Mouse (Mus musculus) intestine, embryonic 15.5 days (tissue): ENCODE results near the gene E330017A01Rik. TPM values are rescaled to one million over a fixed set of nuclear protein-coding genes. Genes with fewer than 3 reads are reported as not detected.
"Not testable (repeated sequence)": the region's sequence is repeated elsewhere in the genome, so short reads cannot be mapped to it uniquely, and the experiment has no call there.

Experiments used
- ATAC-seq: fragments of 200-750 bp; cut with Nextera tagmentation; 2 replicates; pipeline ENCODE4 v1.8.0; 2017; ENCODE audit warnings: moderate TSS enrichment, moderate library complexity
- H3K27ac ChIP-seq: fragments of 300-500 bp; sonication (generic); 2 replicates; pipeline ENCODE4 v1.5.1; 2015; ENCODE audit warnings: mild to moderate bottlenecking, inconsistent platforms
- H3K27me3 ChIP-seq: fragments of 300-500 bp; sonication (generic); replicated peaks from 2 replicates; pipeline ENCODE4 v1.6.1; 2015; ENCODE audit warnings: inconsistent platforms
- H3K36me3 ChIP-seq: fragments of 300-500 bp; sonication (generic); 2 replicates; pipeline ENCODE4 v1.6.1; 2015; ENCODE audit warnings: inconsistent platforms
- H3K4me1 ChIP-seq: fragments of 300-500 bp; sonication (generic); replicated peaks from 2 replicates; pipeline ENCODE4 v1.6.1; 2015; ENCODE audit warnings: inconsistent platforms
- H3K4me2 ChIP-seq: fragments of 300-500 bp; sonication (generic); replicated peaks from 2 replicates; pipeline ENCODE4 v1.6.1; 2015; ENCODE audit warnings: mild to moderate bottlenecking, inconsistent platforms
- H3K4me3 ChIP-seq: fragments of 300-500 bp; sonication (generic); replicated peaks from 2 replicates; pipeline ENCODE4 v1.5.1; 2015; ENCODE audit warnings: inconsistent platforms
- H3K9ac ChIP-seq: fragments of 300-500 bp; sonication (generic); 2 replicates; pipeline ENCODE4 v1.6.1; 2015; ENCODE audit warnings: inconsistent platforms
- H3K9me3 ChIP-seq: fragments of 300-500 bp; sonication (generic); 2 replicates; pipeline ENCODE4 v1.6.1; 2016; ENCODE audit warnings: inconsistent platforms
- WGBS: fragments of 180-500 bp; shearing (Covaris S2); methylation state at CpG from one replicate; pipeline ENCODE4 v1.1.7; 2015; 5-methylcytosine and 5-hydroxymethylcytosine counted together
- polyA plus RNA-seq: library from polyadenylated mRNA; unstranded; fragments of >200 nt; fragmentation: Nextera tagmentation; extraction: Ambion mirVana; gene quantifications from 2 replicates; pipeline ENCODE4 v1.2.1, GENCODE M21; 2015

The E330017A01Rik gene
- polyA plus RNA-seq, 1 experiment from 2014 or later: not detected

- no peak overlapping the region for H3K4me3 ChIP-seq
- H3K4me2 ChIP-seq: no peak overlapping the region
- no peak overlapping the region for H3K9ac ChIP-seq
- H3K4me1 ChIP-seq: no peaks in the 10 kb centered on the region
- no peak for ATAC-seq
- H3K9me3 ChIP-seq: no peaks in the 10 kb centered on the region
- H3K27me3 ChIP-seq: no peaks in the 10 kb centered on the region
- H3K36me3 ChIP-seq: 0 out of 2 replicates have a peak, but pooled peaks cover 3% of the 10 kb centered on the region
- no peak overlapping the region for H3K27ac ChIP-seq
- 82% methylated on average over 13 of the region's 13 CpGs for WGBS
These were observed 33.9 kb upstream of the E330017A01Rik start for GRCm38 (mm10) chr16:58672396-58672795.

- ATAC-seq: no peak
- Histone ChIP-seq H3K27me3 (no peaks in the 10 kb centered on the region), H3K4me3 (peak overlapping the region; percentile 71), H3K4me2 (peak overlapping the region; percentile 80), H3K9me3 (no peaks in the 10 kb centered on the region), H3K9ac (peak overlapping the region; percentile 79; the same call in 1 of the 2 replicates), H3K36me3 (0 out of 2 replicates have a peak, but pooled peaks cover 3% of the 10 kb centered on the region), H3K27ac (no peak overlapping the region), H3K4me1 (no peaks in the 10 kb centered on the region)
- WGBS: 77% methylated on average over 7 of the region's 8 CpGs
These were observed 32.9 kb upstream of the E330017A01Rik start for GRCm38 (mm10) chr16:58671212-58671985.

- peak overlapping the region; percentile 71 for H3K4me3 ChIP-seq
- H3K27me3 ChIP-seq: no peaks in the 10 kb centered on the region
- H3K36me3 ChIP-seq: no peaks in the 10 kb centered on the region
- no peaks in the 10 kb centered on the region for H3K9me3 ChIP-seq
- H3K9ac ChIP-seq: peak overlapping the region; percentile 79
- under 1% methylated on average over 25 of the region's 25 CpGs for WGBS
- H3K4me1 ChIP-seq: no peaks in the 10 kb centered on the region
- peak overlapping the region; percentile 86 for H3K27ac ChIP-seq
- peak overlapping the region; percentile 80 for H3K4me2 ChIP-seq
- peak; percentile 41 for ATAC-seq
These were observed 32.1 kb upstream of the E330017A01Rik start for GRCm38 (mm10) chr16:58670643-58671042.

- Histone ChIP-seq H3K36me3 (no peaks in the 10 kb centered on the region), H3K4me1 (no peaks in the 10 kb centered on the region), H3K4me3 (peak within 1 kb of the TSS; percentile 71), H3K27me3 (no peaks in the 10 kb centered on the region), H3K9ac (peak within 1 kb of the TSS; percentile 79), H3K9me3 (no peaks in the 10 kb centered on the region), H3K4me2 (peak within 1 kb of the TSS; percentile 80), H3K27ac (peak within 1 kb of the TSS; percentile 86)
- ATAC-seq: peak; percentile 99
- WGBS: under 1% methylated on average over 51 of the region's 51 CpGs
These were observed 31.5 kb upstream of the E330017A01Rik start, which contains the start of gene Cpox for GRCm38 (mm10) chr16:58669917-58670630. TSS of gene Cpox (plus strand) at chr16:58670292.

- Histone ChIP-seq H3K27ac (peak overlapping the region; percentile 86; the same call in 1 of the 2 replicates), H3K9me3 (no peaks in the 10 kb centered on the region), H3K27me3 (no peaks in the 10 kb centered on the region), H3K36me3 (no peaks in the 10 kb centered on the region), H3K4me1 (no peaks in the 10 kb centered on the region), H3K4me3 (peak overlapping the region; percentile 71; the same call in 1 of the 2 replicates), H3K9ac (peak overlapping the region; percentile 79; the same call in 1 of the 2 replicates), H3K4me2 (peak overlapping the region; percentile 80)
- ATAC-seq: peak; percentile 7
- WGBS: 41% methylated on average over 5 of the region's 5 CpGs
These were observed 30.7 kb upstream of the E330017A01Rik start for GRCm38 (mm10) chr16:58669264-58669663.

- 0 out of 2 replicates have a peak overlapping the region, but pooled peaks have one; percentile 86 for H3K27ac ChIP-seq
- no peak overlapping the region for H3K4me2 ChIP-seq
- H3K4me3 ChIP-seq: no peak overlapping the region
- H3K27me3 ChIP-seq: no peaks in the 10 kb centered on the region
- H3K9ac ChIP-seq: no peak overlapping the region
- H3K9me3 ChIP-seq: no peaks in the 10 kb centered on the region
- no peaks in the 10 kb centered on the region for H3K4me1 ChIP-seq
- no peaks in the 10 kb centered on the region for H3K36me3 ChIP-seq
- 87% methylated on average over 3 of the region's 3 CpGs for WGBS
- no peak for ATAC-seq
These were observed 30.0 kb upstream of the E330017A01Rik start for GRCm38 (mm10) chr16:58668586-58668985.

GRCm38 (mm10) chr16:58666681-58667080 lies 28.1 kb upstream of the E330017A01Rik start:
- whole genome bisulfite sequencing: 83% methylated on average over 3 of the region's 3 CpGs
- H3K9ac ChIP-seq, H3K36me3 ChIP-seq, H3K9me3 ChIP-seq, H3K4me3 ChIP-seq, H3K27me3 ChIP-seq, H3K4me1 ChIP-seq, H3K27ac ChIP-seq, ATAC-seq, H3K4me2 ChIP-seq: not testable (repeated sequence)

GRCm38 (mm10) chr16:58665137-58665536 lies 26.6 kb upstream of the E330017A01Rik start:
- not testable (repeated sequence) for H3K9ac ChIP-seq, H3K27me3 ChIP-seq, H3K27ac ChIP-seq, H3K4me2 ChIP-seq, ATAC-seq, H3K4me3 ChIP-seq, H3K9me3 ChIP-seq, H3K4me1 ChIP-seq, H3K36me3 ChIP-seq

GRCm38 (mm10) chr16:58663816-58664215 lies 25.3 kb upstream of the E330017A01Rik start:
- Histone ChIP-seq H3K4me3 (no peak overlapping the region), H3K4me2 (no peak overlapping the region), H3K27ac (no peak overlapping the region), H3K9me3 (no peaks in the 10 kb centered on the region), H3K36me3 (no peaks in the 10 kb centered on the region), H3K27me3 (no peaks in the 10 kb centered on the region), H3K9ac (no peak overlapping the region), H3K4me1 (no peaks in the 10 kb centered on the region)
- WGBS: 79% methylated on average over 2 of the region's 2 CpGs
- ATAC-seq: no peak

- Histone ChIP-seq H3K27me3 (no peaks in the 10 kb centered on the region), H3K4me2 (no peak overlapping the region), H3K36me3 (no peaks in the 10 kb centered on the region), H3K4me1 (no peaks in the 10 kb centered on the region), H3K4me3 (no peak overlapping the region), H3K27ac (no peak overlapping the region), H3K9me3 (no peaks in the 10 kb centered on the region), H3K9ac (no peak overlapping the region)
- WGBS: 64% methylated on average over 5 of the region's 5 CpGs
- ATAC-seq: peak; percentile 52; the same call in 1 of the 2 replicates
These were observed 24.5 kb upstream of the E330017A01Rik start for GRCm38 (mm10) chr16:58663021-58663420.

- Histone ChIP-seq H3K27ac (no peak overlapping the region), H3K4me3 (no peak overlapping the region), H3K4me2 (no peak overlapping the region), H3K27me3 (no peaks in the 10 kb centered on the region), H3K4me1 (no peaks in the 10 kb centered on the region), H3K9me3 (no peaks in the 10 kb centered on the region), H3K9ac (no peak overlapping the region), H3K36me3 (no peaks in the 10 kb centered on the region)
- peak; percentile 24; the same call in 1 of the 2 replicates for ATAC-seq
These were observed 23.8 kb upstream of the E330017A01Rik start for GRCm38 (mm10) chr16:58662287-58662791.

- no peak overlapping the region for H3K27ac ChIP-seq
- peak; percentile 75 for ATAC-seq
These were observed 23.3 kb upstream of the E330017A01Rik start for GRCm38 (mm10) chr16:58661826-58662225.

More at GRCm38 (mm10) chr16:58661826-58662225, 23.3 kb upstream of the E330017A01Rik start:
- Histone ChIP-seq H3K4me2 (no peak overlapping the region), H3K4me3 (no peak overlapping the region), H3K36me3 (no peaks in the 10 kb centered on the region), H3K4me1 (no peaks in the 10 kb centered on the region), H3K9ac (no peak overlapping the region), H3K9me3 (no peaks in the 10 kb centered on the region), H3K27me3 (no peaks in the 10 kb centered on the region)
- 74% methylated on average over 5 of the region's 5 CpGs for WGBS
